Comparison of ENCODE assay signal across 31 mouse cellular contexts in genomic region chr15:54097498-54097897, GRCm38 (mm10).
"Had no signal": no experiment of that assay in that cellular context is flagged by ENCODE, and none has a peak within 500 bp of the region (broad histone marks: within the 10 kb centered on the region; RNA-seq: fewer than 3 reads in every experiment).

No protein-coding gene starts in this region.

- H3K36me3 ChIP-seq: limb, embryonic 10.5 days; limb, embryonic 12.5 days; limb, embryonic 13.5 days; limb, embryonic 15.5 days; liver, embryonic 12.5 days; liver, embryonic 13.5 days; liver, embryonic 15.5 days; lung, embryonic 15.5 days; midbrain, embryonic 10.5 days; midbrain, embryonic 12.5 days; midbrain, embryonic 13.5 days; midbrain, embryonic 15.5 days; neural tube, embryonic 12.5 days had no signal

- H3K27me3 ChIP-seq: limb, embryonic 12.5 days; limb, embryonic 13.5 days; limb, embryonic 15.5 days; liver, embryonic 12.5 days; liver, embryonic 13.5 days; liver, embryonic 15.5 days; lung, embryonic 15.5 days; megakaryocyte, embryonic 14.5 days; midbrain, embryonic 12.5 days; midbrain, embryonic 13.5 days; midbrain, embryonic 15.5 days; neural tube, embryonic 12.5 days had no signal

- DNase-seq: left cerebral cortex, postnatal 4 days; liver; liver, embryonic 13.5 days; liver, postnatal 0 days; lung, adult 18-20 months; lung, adult 2 months; lung, embryonic 14.5 days; lung, postnatal 10 days; lung, postnatal 14 days; lung, postnatal 36 days; lung, postnatal 4 days; midbrain, embryonic 14.5 days had no signal

- H3K4me3 ChIP-seq: limb, embryonic 10.5 days; limb, embryonic 12.5 days; limb, embryonic 13.5 days; limb, embryonic 15.5 days; liver, embryonic 12.5 days; liver, embryonic 13.5 days; liver, embryonic 15.5 days; lung, embryonic 15.5 days; megakaryocyte, embryonic 14.5 days; midbrain, embryonic 10.5 days; midbrain, embryonic 12.5 days; midbrain, embryonic 13.5 days; midbrain, embryonic 15.5 days; myocyte; neural tube, embryonic 12.5 days had no signal

- H3K4me2 ChIP-seq: limb, embryonic 12.5 days; limb, embryonic 13.5 days; limb, embryonic 15.5 days; liver, embryonic 11.5 days; liver, embryonic 12.5 days; liver, embryonic 13.5 days; liver, embryonic 15.5 days; lung, embryonic 14.5 days; lung, embryonic 15.5 days; midbrain, embryonic 12.5 days; midbrain, embryonic 13.5 days; midbrain, embryonic 15.5 days; neural tube, embryonic 12.5 days had no signal

- H3K27ac ChIP-seq: limb, embryonic 10.5 days; limb, embryonic 12.5 days; limb, embryonic 13.5 days; limb, embryonic 15.5 days; liver, embryonic 12.5 days; liver, embryonic 13.5 days; liver, embryonic 14.5 days; liver, embryonic 15.5 days; lung, embryonic 15.5 days; macrophage; midbrain, embryonic 10.5 days; midbrain, embryonic 12.5 days; midbrain, embryonic 13.5 days; midbrain, embryonic 15.5 days; neural tube, embryonic 12.5 days had no signal

- H3K4me1 ChIP-seq: limb, embryonic 10.5 days; limb, embryonic 12.5 days; limb, embryonic 13.5 days; limb, embryonic 15.5 days; liver, embryonic 12.5 days; liver, embryonic 13.5 days; liver, embryonic 15.5 days; lung, embryonic 15.5 days; megakaryocyte, embryonic 14.5 days; midbrain, embryonic 10.5 days; midbrain, embryonic 12.5 days; midbrain, embryonic 13.5 days; midbrain, embryonic 15.5 days; neural tube, embryonic 12.5 days had no signal

- H3K9ac ChIP-seq: limb, embryonic 12.5 days; limb, embryonic 13.5 days; limb, embryonic 15.5 days; liver, embryonic 12.5 days; liver, embryonic 13.5 days; liver, embryonic 14.5 days; liver, embryonic 15.5 days; liver, postnatal 0 days; lung, embryonic 14.5 days; lung, embryonic 15.5 days; midbrain, embryonic 12.5 days; midbrain, embryonic 13.5 days; midbrain, embryonic 15.5 days; neural tube, embryonic 12.5 days had no signal

- ATAC-seq: liver, embryonic 12.5 days; liver, postnatal 0 days; lung, postnatal 0 days; midbrain, embryonic 13.5 days; midbrain, embryonic 15.5 days; midbrain, embryonic 16.5 days had no signal

- H3K9me3 ChIP-seq: limb, embryonic 10.5 days; limb, embryonic 12.5 days; limb, embryonic 13.5 days; limb, embryonic 15.5 days; liver, embryonic 12.5 days; liver, embryonic 13.5 days; liver, embryonic 15.5 days; lung, embryonic 15.5 days; megakaryocyte, embryonic 14.5 days; midbrain, embryonic 10.5 days; midbrain, embryonic 12.5 days; midbrain, embryonic 13.5 days; midbrain, embryonic 15.5 days; neural tube, embryonic 12.5 days had no signal
